Mouse (Mus musculus) neural tube, embryonic 12.5 days (tissue): ENCODE results near the gene Dzip1l. TPM values are rescaled to one million over a fixed set of nuclear protein-coding genes. Genes with fewer than 3 reads are reported as not detected.

Experiments
- ATAC-seq: fragments of 200-750 bp; cut with Nextera tagmentation; 2 replicates; pipeline ENCODE4 v1.8.0; 2017; ENCODE audit warnings: low read depth, mild to moderate bottlenecking, moderate TSS enrichment, moderate library complexity; ENCODE audit not compliant: low FRiP score
- H3K27ac ChIP-seq: fragments of 300-500 bp; sonication (generic); 2 replicates; pipeline ENCODE4 v1.5.1; 2016
- H3K27me3 ChIP-seq: fragments of 300-500 bp; sonication (generic); replicated peaks from 2 replicates; pipeline ENCODE4 v1.6.1; 2016; ENCODE audit warnings: mild to moderate bottlenecking
- H3K36me3 ChIP-seq: fragments of 300-500 bp; sonication (generic); 2 replicates; pipeline ENCODE4 v1.6.1; 2016; ENCODE audit warnings: mild to moderate bottlenecking
- H3K4me1 ChIP-seq: fragments of 300-500 bp; sonication (generic); 2 replicates; pipeline ENCODE4 v1.6.1; 2016
- H3K4me2 ChIP-seq: fragments of 300-500 bp; sonication (generic); replicated peaks from 2 replicates; pipeline ENCODE4 v1.6.1; 2016; ENCODE audit warnings: mild to moderate bottlenecking
- H3K4me3 ChIP-seq: fragments of 300-500 bp; sonication (generic); 2 replicates; pipeline ENCODE4 v1.5.1; 2016
- H3K9ac ChIP-seq: fragments of 300-500 bp; sonication (generic); 2 replicates; pipeline ENCODE4 v1.6.1; 2016; ENCODE audit warnings: mild to moderate bottlenecking
- H3K9me3 ChIP-seq: fragments of 300-500 bp; sonication (generic); 2 replicates; pipeline ENCODE4 v1.6.1; 2016; ENCODE audit warnings: mild to moderate bottlenecking
- WGBS: fragments of 180-500 bp; shearing (Covaris S2); methylation state at CpG from one replicate; pipeline ENCODE4 v1.1.7; 2016; 5-methylcytosine and 5-hydroxymethylcytosine counted together
- polyA plus RNA-seq: library from polyadenylated mRNA; unstranded; fragments of >200 nt; fragmentation: Nextera tagmentation; extraction: Ambion mirVana; gene quantifications from 2 replicates; pipeline ENCODE4 v1.2.1, GENCODE M21; 2016

The Dzip1l gene
- polyA plus RNA-seq, 1 experiment from 2014 or later = 13.4 TPM

DNA sequence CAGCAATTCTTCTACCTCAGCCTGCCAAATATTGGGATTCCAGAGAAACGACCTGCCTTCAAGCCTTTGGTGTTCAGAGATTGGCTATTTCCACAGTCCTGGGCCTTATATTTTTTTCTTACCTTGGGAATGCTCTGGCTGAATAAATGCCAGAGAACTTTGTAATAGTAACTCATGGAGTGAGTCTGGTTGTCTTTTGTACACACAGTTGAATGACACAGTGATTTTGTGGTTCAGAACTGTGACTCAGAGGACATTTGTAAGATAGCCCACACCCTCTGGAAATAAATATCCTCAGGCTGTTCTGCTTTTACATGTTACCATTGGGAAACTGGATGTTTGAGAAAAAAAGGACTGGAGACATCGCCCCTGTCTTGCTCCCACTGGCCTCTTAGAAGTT lies 71.9 kb downstream of the Dzip1l start:
- H3K4me3 ChIP-seq = no peak overlapping the region

DNA sequence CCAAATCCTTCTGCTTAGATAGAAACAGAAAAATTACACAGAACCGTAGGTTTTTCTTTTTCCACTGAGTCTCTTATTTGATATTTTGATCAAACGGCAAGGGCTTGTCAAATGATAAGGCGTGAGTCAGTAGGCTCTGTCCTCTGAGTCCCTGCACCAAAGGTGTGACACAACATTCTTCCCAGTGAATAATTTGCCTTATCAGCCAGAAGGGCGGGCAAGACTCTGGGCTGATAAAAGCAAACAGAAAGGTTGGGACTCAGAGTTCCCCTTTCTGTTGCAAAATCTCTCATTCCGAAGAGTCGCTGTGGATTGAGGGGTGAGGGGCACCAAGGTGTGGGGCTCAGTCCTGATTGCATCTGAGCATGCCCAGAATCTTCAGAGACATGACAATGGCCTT lies 72.9 kb downstream of the Dzip1l start:
- no peak overlapping the region for H3K4me3 ChIP-seq
- no peak overlapping the region for H3K4me2 ChIP-seq
- H3K27me3 ChIP-seq = no peaks in the 10 kb centered on the region
- H3K36me3 ChIP-seq = no peaks in the 10 kb centered on the region
- no peak for ATAC-seq
- H3K9me3 ChIP-seq = no peaks in the 10 kb centered on the region
- H3K9ac ChIP-seq = no peak overlapping the region
- H3K4me1 ChIP-seq = no peaks in the 10 kb centered on the region
- H3K27ac ChIP-seq = no peak overlapping the region
- WGBS = 88% methylated on average over 6 of the region's 6 CpGs

More for the DNA sequence above, 71.9 kb downstream of the Dzip1l start:
- Histone ChIP-seq H3K36me3 (no peaks in the 10 kb centered on the region), H3K27me3 (no peaks in the 10 kb centered on the region), H3K9me3 (no peaks in the 10 kb centered on the region), H3K27ac (no peak overlapping the region), H3K4me2 (no peak overlapping the region), H3K9ac (no peak overlapping the region), H3K4me1 (no peaks in the 10 kb centered on the region)
- 91% methylated on average over 2 of the region's 2 CpGs for WGBS
- no peak for ATAC-seq

DNA sequence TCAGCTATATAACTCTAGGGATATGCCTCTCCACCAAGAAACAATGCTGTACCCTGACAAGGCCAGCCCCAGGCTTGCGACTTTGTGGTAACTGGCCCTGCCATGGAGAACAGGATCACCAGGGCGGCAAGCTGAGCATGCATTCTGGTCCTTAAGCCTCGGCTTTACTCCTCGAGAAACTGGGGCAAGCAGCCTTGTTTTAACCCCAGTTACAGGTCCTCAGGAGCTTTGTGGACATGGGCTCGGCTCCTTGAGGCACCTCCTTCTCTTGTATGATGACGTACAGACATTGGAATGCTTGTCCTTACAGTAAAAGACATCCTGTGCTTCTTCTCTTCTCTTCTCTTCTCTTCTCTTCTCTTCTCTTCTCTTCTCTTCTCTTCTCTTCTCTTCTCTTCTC lies 74.4 kb downstream of the Dzip1l start:
- Histone ChIP-seq H3K9ac (no peak overlapping the region), H3K9me3 (no peaks in the 10 kb centered on the region), H3K27me3 (no peaks in the 10 kb centered on the region), H3K27ac (no peak overlapping the region), H3K4me1 (no peaks in the 10 kb centered on the region), H3K36me3 (no peaks in the 10 kb centered on the region), H3K4me2 (no peak overlapping the region), H3K4me3 (no peak overlapping the region)
- ATAC-seq = no peak
- WGBS = 83% methylated on average over 6 of the region's 6 CpGs

DNA sequence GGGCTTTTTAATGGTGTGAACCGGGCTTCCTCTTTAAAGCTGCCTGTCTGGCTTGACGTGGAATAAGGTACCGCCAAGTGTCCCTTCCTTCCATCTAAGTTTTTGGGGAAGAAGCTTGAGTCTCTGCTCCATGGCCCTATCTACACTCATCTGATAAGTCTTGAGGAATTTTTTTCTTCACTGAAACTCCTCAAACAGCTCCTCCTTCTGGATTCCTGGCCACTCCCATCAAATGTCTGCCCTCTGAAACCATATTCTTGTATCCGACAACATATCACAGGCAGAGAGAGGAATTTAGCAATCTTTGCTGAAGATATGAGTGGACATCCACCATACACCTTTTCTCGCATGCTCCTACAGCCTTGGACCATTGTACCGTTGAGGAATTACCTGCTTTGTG lies 77.0 kb downstream of the Dzip1l start:
- Histone ChIP-seq H3K4me1 (no peaks in the 10 kb centered on the region), H3K27me3 (no peaks in the 10 kb centered on the region), H3K4me3 (no peak overlapping the region), H3K9me3 (no peaks in the 10 kb centered on the region), H3K4me2 (no peak overlapping the region), H3K9ac (no peak overlapping the region), H3K27ac (no peak overlapping the region), H3K36me3 (no peaks in the 10 kb centered on the region)
- ATAC-seq = no peak
- WGBS = 91% methylated on average over 6 of the region's 6 CpGs

DNA sequence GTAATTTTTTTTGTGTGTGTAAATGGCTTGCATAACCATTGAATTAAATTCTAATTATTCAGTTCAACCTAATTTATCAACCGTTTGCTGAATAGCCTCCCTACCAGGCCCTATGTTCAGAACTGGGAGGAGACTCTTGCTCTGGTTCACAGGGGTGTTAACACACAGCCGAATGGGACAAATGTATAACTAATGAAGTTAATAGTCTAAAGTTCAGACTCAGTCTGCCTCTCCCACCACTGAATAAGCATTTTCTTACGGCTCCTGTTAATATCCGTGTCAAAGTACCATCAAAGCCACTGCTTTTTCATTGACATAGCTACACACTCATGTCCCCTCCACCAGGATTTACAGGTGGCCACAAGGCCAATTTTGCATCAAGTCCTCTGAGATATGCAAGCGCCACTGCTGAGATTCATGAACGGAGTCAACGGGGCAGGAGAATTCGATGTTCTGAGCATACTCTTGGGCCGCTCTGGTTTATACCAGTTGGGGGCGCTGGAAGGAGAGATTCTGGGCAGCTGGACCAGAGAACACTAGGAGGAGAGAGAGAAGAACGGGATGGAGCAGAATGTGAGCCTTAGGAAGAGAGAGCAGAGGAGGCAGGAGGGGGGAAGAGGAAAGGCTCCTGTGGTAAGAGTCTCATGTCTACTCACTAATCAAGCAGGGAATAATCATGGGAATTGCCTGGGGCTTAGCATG lies 78.3 kb downstream of the Dzip1l start:
- Histone ChIP-seq H3K27me3 (no peaks in the 10 kb centered on the region), H3K36me3 (no peaks in the 10 kb centered on the region), H3K9ac (no peak overlapping the region), H3K4me1 (no peaks in the 10 kb centered on the region), H3K27ac (no peak overlapping the region), H3K4me3 (no peak overlapping the region), H3K9me3 (no peaks in the 10 kb centered on the region), H3K4me2 (no peak overlapping the region)
- 70% methylated on average over 11 of the region's 11 CpGs for WGBS
- no peak for ATAC-seq

DNA sequence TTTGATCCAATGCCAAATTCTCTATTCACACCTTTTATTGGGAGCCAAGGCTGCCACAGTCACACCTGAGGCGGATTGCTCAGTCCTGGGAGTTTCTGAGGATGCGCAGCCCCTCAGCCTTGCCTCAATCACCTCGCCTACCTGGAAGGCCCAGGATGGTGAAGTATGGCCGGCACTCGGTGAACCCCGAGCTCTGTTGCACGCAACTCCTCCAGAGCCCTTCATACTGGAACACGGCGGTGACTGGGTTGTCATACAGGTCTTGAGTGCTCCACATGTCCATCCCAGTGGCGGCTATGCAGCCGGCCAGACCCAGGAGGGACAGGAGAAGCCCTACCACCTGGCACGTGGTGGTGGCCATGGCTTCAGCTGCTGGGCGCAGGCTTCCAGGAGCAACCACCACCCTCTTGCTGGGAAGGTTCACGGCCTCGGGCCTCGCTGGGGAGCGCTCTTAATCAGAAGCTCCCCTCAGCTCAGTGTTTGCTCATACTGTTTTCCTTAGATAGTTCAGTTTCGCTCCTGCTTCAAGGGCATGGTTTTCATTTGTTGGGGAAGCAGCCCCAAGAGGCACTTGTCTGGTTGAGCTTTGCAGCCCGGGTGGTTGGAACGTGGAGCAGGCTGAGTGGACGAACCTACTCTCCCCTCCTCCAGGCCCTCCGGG lies 80.4 kb downstream of the Dzip1l start:
- H3K27ac ChIP-seq = no peak overlapping the region
- no peak for ATAC-seq
- no peak overlapping the region for H3K4me3 ChIP-seq

DNA sequence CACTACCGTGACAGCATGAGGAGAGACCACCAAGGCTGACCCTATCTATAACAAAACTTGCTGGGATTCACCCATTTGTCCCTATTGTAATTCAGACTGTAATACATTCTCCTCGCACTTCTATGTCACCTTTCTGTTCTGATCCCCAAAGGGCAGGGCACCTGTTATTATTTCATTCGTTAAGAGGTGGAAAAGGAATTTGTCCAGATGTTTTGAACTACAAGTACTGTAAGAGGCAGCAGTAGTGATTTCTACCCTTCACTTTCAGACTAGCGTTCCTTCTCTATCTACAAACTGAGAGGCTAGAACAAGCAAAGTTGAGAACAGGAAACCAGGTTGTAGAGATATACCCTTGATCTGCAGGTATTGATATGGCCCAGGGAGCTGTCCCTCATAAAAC lies 81.0 kb downstream of the Dzip1l start:
- Histone ChIP-seq H3K9me3 (no peaks in the 10 kb centered on the region), H3K36me3 (no peaks in the 10 kb centered on the region), H3K9ac (no peak overlapping the region), H3K27ac (no peak overlapping the region), H3K4me1 (no peaks in the 10 kb centered on the region), H3K4me3 (no peak overlapping the region), H3K27me3 (no peaks in the 10 kb centered on the region), H3K4me2 (no peak overlapping the region)
- 89% methylated on average over 4 of the region's 4 CpGs for WGBS
- no peak for ATAC-seq

More for the DNA sequence above, 80.4 kb downstream of the Dzip1l start:
- Histone ChIP-seq H3K27me3 (no peaks in the 10 kb centered on the region), H3K9ac (no peak overlapping the region), H3K9me3 (no peaks in the 10 kb centered on the region), H3K4me2 (no peak overlapping the region), H3K36me3 (no peaks in the 10 kb centered on the region), H3K4me1 (no peaks in the 10 kb centered on the region)
- 89% methylated on average over 22 of the region's 22 CpGs for WGBS

DNA sequence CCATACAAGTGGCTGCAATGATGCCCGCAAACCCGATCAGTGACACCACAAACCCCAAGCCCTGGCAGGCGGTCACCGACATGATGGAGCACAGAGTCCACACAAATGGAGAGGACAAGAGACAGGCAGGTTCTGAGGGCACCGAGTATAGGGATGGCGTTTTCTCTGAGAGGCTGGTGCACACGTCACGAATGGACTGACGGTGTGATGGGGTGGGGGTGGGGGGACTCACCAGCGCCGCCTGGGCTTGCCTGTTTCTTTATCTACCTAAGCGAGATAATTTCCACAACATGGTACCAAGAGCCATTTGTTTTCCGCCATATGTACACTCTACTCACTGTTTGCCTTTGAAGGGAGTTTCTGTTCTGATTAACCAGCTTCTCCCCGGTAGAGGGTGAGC lies 87.8 kb downstream of the Dzip1l start, which contains the start of gene Cldn18:
Gene Cldn18, minus strand, starts transcription at position 134 of the 400 bp plus-strand sequence.
- ATAC-seq = no peak
- Histone ChIP-seq H3K27ac (no peak within 1 kb of the TSS), H3K9ac (no peak within 1 kb of the TSS), H3K4me2 (no peak within 1 kb of the TSS), H3K27me3 (no peaks in the 10 kb centered on the region), H3K4me1 (no peaks in the 10 kb centered on the region), H3K9me3 (no peaks in the 10 kb centered on the region), H3K36me3 (no peaks in the 10 kb centered on the region), H3K4me3 (no peak within 1 kb of the TSS)
- 90% methylated on average over 14 of the region's 14 CpGs for WGBS

Other genes with a start within 250 kb of the Dzip1l start
- 27.5 and 30.7 TPM in 2 replicates for gene Mras, start 192.1 kb upstream of the Dzip1l start, polyA plus RNA-seq
- gene Nme9, start 178.0 kb upstream of the Dzip1l start, polyA plus RNA-seq = not detected in 2 replicates
- gene Armc8, start 60.6 kb upstream of the Dzip1l start, polyA plus RNA-seq = 45.5 and 46.1 TPM in 2 replicates
- gene Dbr1, start 53.7 kb upstream of the Dzip1l start, polyA plus RNA-seq = 28.1 and 28.8 TPM in 2 replicates
- gene A4gnt, start 17.0 kb upstream of the Dzip1l start, polyA plus RNA-seq = not detected in 2 replicates
- gene Cldn18, start 87.8 kb downstream of the Dzip1l start, polyA plus RNA-seq = not detected in 2 replicates
- 7.4 and 8.2 TPM in 2 replicates for gene Sox14, start 246.7 kb downstream of the Dzip1l start, polyA plus RNA-seq